In genomic region chr13:90425379-90425778, GRCm38 (mm10) we compare ENCODE assay signal across 22 mouse cellular contexts.
DNase-seq lines count a peak whose midpoint lies in the region; ATAC-seq and TF ChIP-seq lines count a peak whose summit lies in the region.
"Had no signal": no experiment of that assay in that cellular context is flagged by ENCODE, and none has a peak within 500 bp of the region (broad histone marks: within the 10 kb centered on the region; RNA-seq: fewer than 3 reads in every experiment).

No protein-coding gene starts in this region.

- no peaks in the 10 kb centered on the region for H3K27me3 ChIP-seq in kidney, embryonic 16.5 days (ENCODE audit: insufficient read depth, low read length)
- no peaks in the 10 kb centered on the region for H3K27me3 ChIP-seq in hindbrain, embryonic 16.5 days (replicated peaks; ENCODE audit: control insufficient read depth, insufficient read depth, low read length)
- H3K27me3 ChIP-seq: forebrain, embryonic 13.5 days; heart, embryonic 15.5 days; hindbrain, embryonic 13.5 days; Patski had no signal

- H3K4me2 ChIP-seq in kidney, embryonic 16.5 days (replicated peaks; ENCODE audit: low read depth, low read length): no peak overlapping the region
- no peak overlapping the region for H3K4me2 ChIP-seq in hindbrain, embryonic 16.5 days (ENCODE audit: low read length)
- H3K4me2 ChIP-seq: forebrain, embryonic 13.5 days; heart, embryonic 15.5 days; hindbrain, embryonic 13.5 days; midbrain, embryonic 11.5 days had no signal

- H3K9me3 ChIP-seq in kidney, embryonic 16.5 days (ENCODE audit: low read length): peaks cover 11% of the 10 kb centered on the region; the same call in 1 of the 2 replicates
- no peaks in the 10 kb centered on the region for H3K9me3 ChIP-seq in hindbrain, embryonic 16.5 days (ENCODE audit: control insufficient read depth, low read length)
- H3K9me3 ChIP-seq: forebrain, embryonic 13.5 days; heart, embryonic 15.5 days had no signal

- peak; percentile 6 for DNase-seq in adrenal gland, postnatal 14 days
- DNase-seq in adrenal gland, postnatal 25 days: no peak
- no peak for DNase-seq in kidney, adult 18-20 months
- peak; percentile 16 for DNase-seq in R1 (ENCODE audit: low read depth, low spot score)
- peak; percentile 26 for DNase-seq in embryo, embryonic 11 days
- no peak for DNase-seq in gastrocnemius, adult 2 months
- DNase-seq: cerebellum, adult 9-10 months; heart, postnatal 36 days; kidney, adult 2 months; left cerebral cortex, postnatal 4 days; thymus, adult 18-20 months; thymus, postnatal 36 days had no signal

- no peaks in the 10 kb centered on the region for H3K36me3 ChIP-seq in kidney, embryonic 16.5 days (ENCODE audit: insufficient read depth, low read length)
- no peaks in the 10 kb centered on the region for H3K36me3 ChIP-seq in hindbrain, embryonic 16.5 days (ENCODE audit: control insufficient read depth, insufficient read depth, low read length)
- H3K36me3 ChIP-seq: heart, embryonic 15.5 days; hindbrain, embryonic 13.5 days had no signal

- no peak overlapping the region for H3K4me3 ChIP-seq in kidney, embryonic 16.5 days (ENCODE audit: low read length)
- H3K4me3 ChIP-seq in gastrocnemius, adult 2 months: no peak overlapping the region
- no peak overlapping the region for H3K4me3 ChIP-seq in hindbrain, embryonic 16.5 days (ENCODE audit: low read length)
- H3K4me3 ChIP-seq: forebrain, embryonic 13.5 days; heart, embryonic 15.5 days; hindbrain, embryonic 13.5 days; left cerebral cortex, adult 2 months had no signal

- ATAC-seq in kidney, embryonic 16.5 days (ENCODE audit: low FRiP score, low TSS enrichment): peak; percentile 91
- no peak for ATAC-seq in hindbrain, embryonic 16.5 days
- ATAC-seq: activated CD4-positive, CD25-positive, alpha-beta regulatory T cell, adult 4 months; forebrain, embryonic 13.5 days; Patski had no signal

- 0 out of 2 replicates have a peak overlapping the region, but pooled peaks have one; percentile 34 for H3K27ac ChIP-seq in kidney, embryonic 16.5 days (ENCODE audit: low read length)
- H3K27ac ChIP-seq in gastrocnemius, adult 2 months: no peak overlapping the region
- no peak overlapping the region for H3K27ac ChIP-seq in hindbrain, embryonic 16.5 days (ENCODE audit: low read depth, low read length)
- H3K27ac ChIP-seq: forebrain, embryonic 13.5 days; heart, embryonic 15.5 days; hindbrain, embryonic 13.5 days; left cerebral cortex, adult 2 months; macrophage had no signal

- no peak for TF ChIP-seq CTCF in gastrocnemius, adult 2 months (IDR thresholded peaks at IDR 0.05)

- no peak overlapping the region for H3K9ac ChIP-seq in kidney, embryonic 16.5 days (replicated peaks; ENCODE audit: low read length)
- no peak overlapping the region for H3K9ac ChIP-seq in hindbrain, embryonic 16.5 days (ENCODE audit: low read depth, low read length)
- H3K9ac ChIP-seq: forebrain, embryonic 13.5 days; heart, embryonic 15.5 days; hindbrain, embryonic 13.5 days had no signal

- H3K4me1 ChIP-seq in kidney, embryonic 16.5 days (ENCODE audit: insufficient read depth, low read length): no peaks in the 10 kb centered on the region
- H3K4me1 ChIP-seq in hindbrain, embryonic 16.5 days (ENCODE audit: control insufficient read depth, insufficient read depth, low read depth, low read length): no peaks in the 10 kb centered on the region
- H3K4me1 ChIP-seq: forebrain, embryonic 13.5 days; heart, embryonic 15.5 days; hindbrain, embryonic 13.5 days had no signal

- intact Hi-C loops in gastrocnemius, adult 2 months (cut with DNase I): no loop called here

- 28% methylated on average over 1 of the region's 1 CpGs for WGBS in kidney, embryonic 16.5 days
- 80% methylated on average over 1 of the region's 1 CpGs for WGBS in hindbrain, embryonic 16.5 days

Comparison
In these comparisons a context has a peak if more than half of its experiments do, and no peak if none do; other contexts are left out.
1. DNase-seq: peak in adrenal gland, postnatal 14 days (single experiment), R1 (single experiment) and embryo, embryonic 11 days (single experiment); none in adrenal gland, postnatal 25 days (single experiment), kidney, adult 18-20 months (single experiment) and gastrocnemius, adult 2 months (single experiment).